Mouse (Mus musculus) spleen, adult 2 months (tissue): Measurements from ENCODE around the gene Gm43552.

Experiments
- CTCF ChIP-seq: fragments of 200-500 bp; IDR thresholded peaks from 2 replicates; pipeline ENCODE4 v1.5.1; 2011; ENCODE audit warnings: mild to moderate bottlenecking, inconsistent platforms; ENCODE audit not compliant: insufficient read depth, insufficient read length, insufficient replicate concordance; ENCODE audit errors: extremely low read depth
- POLR2A ChIP-seq: fragments of 200-500 bp; IDR thresholded peaks from 2 replicates; pipeline ENCODE4 v1.6.1; 2011; ENCODE audit warnings: low read depth, low read length, inconsistent platforms

GRCm38 (mm10) chr5:65514635-65515278 is 22.1 kb upstream of the Gm43552 start:
- TF ChIP-seq CTCF (no peak), POLR2A (no peak)
